Mouse (Mus musculus) activated CD4-positive, CD25-positive, alpha-beta regulatory T cell (primary cell): Measurements from ENCODE around the gene Lap3. TPM values are rescaled to one million over a fixed set of nuclear protein-coding genes. Genes with fewer than 3 reads are reported as not detected.

Experiments
- polyA plus RNA-seq, 2 experiments: library from polyadenylated mRNA; unstranded; fragments of 100-300 nt; shearing (Covaris generic); gene quantifications; one replicate each; pipeline ENCODE4 v1.2.1; 2017

Gene Lap3
- polyA plus RNA-seq = 10 to 100 TPM; 23.4 to 29.7 TPM

GRCm38 (mm10) chr5:45493191-45494092, at the start of gene Lap3:
Lap3 (plus strand) TSS chr5:45493374.

DNA sequence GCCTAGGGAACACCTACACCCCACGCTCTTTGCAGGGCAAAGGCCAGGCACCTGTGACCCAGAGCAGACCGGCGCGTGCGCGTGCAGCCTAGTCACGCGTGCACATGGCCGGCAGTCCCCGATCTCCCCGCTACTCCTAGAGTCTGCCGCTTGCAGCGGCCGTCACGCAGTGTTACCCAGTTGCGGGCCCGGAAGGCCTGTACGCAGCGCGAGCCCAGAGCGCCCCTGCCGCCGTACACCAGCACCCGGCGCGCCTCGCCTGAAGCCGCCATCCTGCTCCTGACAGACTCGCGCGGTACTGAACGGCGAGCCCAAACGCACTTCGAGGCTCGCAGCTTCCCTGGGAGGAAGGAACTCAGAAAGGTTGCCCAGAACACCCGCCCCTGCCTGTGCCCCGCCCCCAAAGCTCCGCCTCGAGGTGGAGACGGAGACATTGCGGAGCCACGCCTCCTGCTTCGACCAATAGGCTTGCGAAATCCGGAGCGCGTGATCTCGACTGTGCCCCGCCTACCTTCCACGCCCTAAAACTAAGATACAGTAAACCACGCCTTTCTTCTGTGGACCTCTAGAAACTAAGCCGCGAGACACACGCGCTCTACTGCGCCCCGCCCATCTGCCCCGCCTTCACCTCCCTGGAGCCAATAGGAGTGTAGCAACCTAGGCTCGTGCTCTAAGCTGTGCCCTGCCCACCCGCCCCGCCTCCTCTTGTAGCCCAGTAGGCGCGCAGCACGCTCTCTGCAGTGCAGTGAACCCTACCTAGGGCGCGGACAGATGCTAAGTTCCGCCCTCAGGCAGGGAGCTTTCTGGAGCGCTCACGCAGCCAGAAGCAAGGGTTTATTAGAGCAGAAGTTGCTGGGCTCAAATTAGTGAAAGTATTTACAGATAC, 43.1 kb upstream of the Lap3 start, which contains the start of gene Qdpr:
Gene Qdpr (minus strand): TSS at position 406 of the 886 bp plus-strand sequence.

DNA sequence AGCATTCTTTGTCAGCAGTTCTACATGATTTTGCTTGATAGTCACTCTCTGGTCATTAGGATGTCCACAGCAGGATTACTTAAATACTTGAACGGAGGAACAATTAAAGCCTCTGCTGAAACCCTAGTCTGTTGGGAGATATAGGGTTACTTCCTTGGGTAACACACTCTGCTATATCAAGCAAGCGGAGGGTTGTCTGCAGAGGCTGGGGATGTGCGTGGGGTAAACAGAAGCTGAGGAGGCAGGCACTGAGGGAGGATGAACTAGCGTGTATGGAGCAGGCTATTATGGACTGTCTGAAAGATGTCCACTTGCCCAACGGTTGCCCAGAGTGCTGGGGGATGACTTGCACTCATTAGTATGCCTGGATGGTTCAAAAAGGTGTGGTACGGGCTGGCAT, 39.7 kb upstream of the Lap3 start, which contains the start of gene Clrn2:
Gene Clrn2 (plus strand): TSS at position 301 of the 400 bp plus-strand sequence.

GRCm38 (mm10) chr5:45519960-45520808, 27.0 kb downstream of the Lap3 start, which contains the start of gene Med28:
Med28 (plus strand) TSS chr5:45520229.

Other genes starting within 250 kb of the Lap3 start
- gene Qdpr, start 43.1 kb upstream of the Lap3 start, polyA plus RNA-seq = 100 to 1,000 TPM in 1 of 2 experiments, 10 to 100 TPM in 1; 76.6 to 101 TPM
- under 1 TPM in 1 of 2 experiments, not detected in 1; 0.18 TPM for gene Clrn2, start 39.6 kb upstream of the Lap3 start, polyA plus RNA-seq
- gene Med28, start 26.9 kb downstream of the Lap3 start, polyA plus RNA-seq = 100 to 1,000 TPM; 249 to 269 TPM
- gene Fam184b, start 146.2 kb downstream of the Lap3 start, polyA plus RNA-seq = under 1 TPM in 1 of 2 experiments, not detected in 1; 0.23 TPM
- 10 to 100 TPM; 14.0 to 15.5 TPM for gene Ncapg, start 176.5 kb downstream of the Lap3 start, polyA plus RNA-seq